Mouse (Mus musculus) heart, postnatal 0 days (tissue): ENCODE measurements around the gene Gm45716.

Experiments
- CTCF ChIP-seq: IDR thresholded peaks from 2 replicates; pipeline ENCODE4 v1.5.1; 2016; ENCODE audit warnings: antibody characterized with exemption, control low read depth, low read depth
- EP300 ChIP-seq: IDR thresholded peaks from 2 replicates; pipeline ENCODE4 v1.6.1; 2016; ENCODE audit warnings: antibody characterized with exemption, low read depth

DNA sequence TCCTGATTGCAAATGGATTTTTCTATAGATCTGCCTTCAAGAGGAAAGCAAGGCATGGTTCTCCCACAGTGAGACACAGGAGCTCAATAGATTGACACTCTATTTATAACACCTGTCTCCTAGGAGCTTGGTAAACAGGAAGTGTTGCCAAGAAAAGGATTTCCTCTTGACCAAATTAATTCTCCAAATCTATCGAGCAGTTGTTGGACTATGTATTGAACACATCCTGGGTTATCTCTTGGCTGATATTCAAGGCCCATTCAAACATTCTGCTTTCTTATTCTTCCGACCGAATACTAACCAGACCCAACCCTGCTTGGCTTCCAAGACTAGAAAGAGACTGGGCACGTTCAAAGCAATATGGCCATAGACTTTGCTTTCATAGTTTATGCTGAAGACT is 2.7 kb upstream of the Gm45716 start:
- no peak for TF ChIP-seq CTCF
- TF ChIP-seq EP300: no peak
